Mouse (Mus musculus) midbrain, postnatal 0 days (tissue): ENCODE measurements around the gene Zic1. TPM values are rescaled to one million over a fixed set of nuclear protein-coding genes. Genes with fewer than 3 reads are reported as not detected.

Experiments used
- ATAC-seq: fragments of 200-750 bp; cut with Nextera tagmentation; 2 replicates; pipeline ENCODE4 v1.8.0; 2017; ENCODE audit warnings: moderate number of reproducible peaks, mild to moderate bottlenecking, moderate TSS enrichment, moderate library complexity; ENCODE audit not compliant: low FRiP score
- DNase-seq: peaks from one replicate; pipeline ENCODE4 v3.0.0-alpha.2; 2015; ENCODE audit warnings: low spot score
- H3K27ac ChIP-seq: fragments of 300-500 bp; sonication (generic); 2 replicates; pipeline ENCODE4 v1.5.1; 2014; ENCODE audit warnings: low read depth, mild to moderate bottlenecking, low read length, mixed read lengths
- H3K27me3 ChIP-seq: fragments of 300-500 bp; sonication (generic); 2 replicates; pipeline ENCODE4 v1.6.1; 2014; ENCODE audit warnings: low read length, control low read depth, mixed read lengths; ENCODE audit not compliant: insufficient read depth
- H3K36me3 ChIP-seq: fragments of 300-500 bp; sonication (generic); 2 replicates; pipeline ENCODE4 v1.6.1; 2014; ENCODE audit warnings: low read length, control low read depth, mixed read lengths; ENCODE audit not compliant: insufficient read depth
- H3K4me1 ChIP-seq: fragments of 300-500 bp; sonication (generic); 2 replicates; pipeline ENCODE4 v1.6.1; 2014; ENCODE audit warnings: mild to moderate bottlenecking, control low read depth, antibody characterized with exemption, low read length, mixed read lengths; ENCODE audit not compliant: insufficient read depth
- H3K4me2 ChIP-seq: fragments of 300-500 bp; sonication (generic); 2 replicates; pipeline ENCODE4 v1.6.1; 2014; ENCODE audit warnings: low read depth, mild to moderate bottlenecking, low read length, mixed read lengths; ENCODE audit not compliant: poor library complexity, severe bottlenecking
- H3K4me3 ChIP-seq: fragments of 300-500 bp; sonication (generic); 2 replicates; pipeline ENCODE4 v1.5.1; 2014; ENCODE audit warnings: low read depth, mild to moderate bottlenecking, low read length, moderate library complexity
- H3K9ac ChIP-seq: fragments of 300-500 bp; sonication (generic); replicated peaks from 2 replicates; pipeline ENCODE4 v1.6.1; 2014; ENCODE audit warnings: mild to moderate bottlenecking, low read length, moderate library complexity, mixed read lengths; ENCODE audit not compliant: poor library complexity, severe bottlenecking
- H3K9me3 ChIP-seq: fragments of 300-500 bp; sonication (generic); 2 replicates; pipeline ENCODE4 v1.6.1; 2016; ENCODE audit warnings: low read length, control low read depth
- CTCF ChIP-seq: IDR thresholded peaks from 2 replicates; pipeline ENCODE4 v1.5.1; 2016; ENCODE audit warnings: antibody characterized with exemption, mild to moderate bottlenecking
- WGBS: fragments of 180-500 bp; shearing (Covaris S2); extraction: QIAGEN DNeasy Blood & Tissue Kit; methylation state at CpG from one replicate; pipeline ENCODE4 v1.1.7; 2014; 5-methylcytosine and 5-hydroxymethylcytosine counted together
- polyA plus RNA-seq: library from polyadenylated mRNA; unstranded; fragments of >200 nt; fragmentation: Nextera tagmentation; extraction: Ambion mirVana; gene quantifications from 2 replicates; pipeline ENCODE4 v1.2.1, GENCODE M21; 2015
- total RNA-seq: library from RNA; depleted of rRNA; stranded (reverse); fragments of >200 nt; gene quantifications from 2 replicates; pipeline ENCODE4 v1.2.3, GENCODE M21; 2014

Zic1 gene
- total and polyA plus RNA-seq, 2 experiments from 2014 or later: 8.2 to 146 TPM

DNA sequence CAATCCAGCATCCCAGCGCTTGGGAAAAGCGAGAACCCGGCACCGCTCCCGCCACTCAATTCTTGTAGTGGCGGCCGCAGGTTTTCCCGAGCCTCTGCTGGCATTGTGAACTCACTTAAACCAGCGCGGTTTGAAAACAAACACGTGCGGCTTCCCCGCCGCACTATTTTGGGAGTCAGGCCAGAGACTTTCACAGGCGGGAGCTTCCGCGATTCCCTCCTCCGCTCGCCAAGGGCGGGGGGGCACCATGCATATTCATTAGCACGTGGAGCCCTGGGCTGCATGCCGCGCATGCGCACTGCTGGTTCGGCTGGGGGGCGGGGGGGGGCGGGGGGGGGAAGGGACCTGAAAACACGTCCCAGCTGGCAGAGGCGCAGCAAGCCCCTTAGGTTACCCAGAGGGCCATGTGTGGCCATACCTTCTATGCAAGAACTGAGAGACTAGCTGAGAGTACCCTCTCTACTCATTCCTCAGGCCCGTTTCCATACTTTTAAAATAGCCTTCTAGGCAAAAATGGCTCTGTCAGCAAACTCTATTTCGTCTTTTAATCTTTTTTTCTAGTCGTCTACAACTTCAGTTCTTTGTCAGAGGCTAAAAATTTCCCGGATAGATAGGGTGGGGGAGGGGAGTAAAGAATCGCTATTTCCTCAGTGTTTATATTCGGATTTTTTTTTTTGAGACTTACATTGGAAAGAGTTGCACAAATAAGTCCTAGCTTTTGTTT lies 9.8 kb downstream of the Zic1 start:
- Histone ChIP-seq H3K9ac (no peak overlapping the region), H3K4me1 (no peaks in the 10 kb centered on the region; the same call in 1 of the 2 replicates), H3K9me3 (no peaks in the 10 kb centered on the region), H3K27me3 (peaks cover 58% of the 10 kb centered on the region), H3K27ac (peak overlapping the region; percentile 51; the same call in 1 of the 2 replicates), H3K4me3 (peak overlapping the region; percentile 28), H3K4me2 (peak overlapping the region; percentile 47), H3K36me3 (no peaks in the 10 kb centered on the region)
- peak; percentile 95 for DNase-seq
- 2% methylated on average over 29 of the region's 35 CpGs for WGBS
- TF ChIP-seq CTCF: no peak
- peak; percentile 62 for ATAC-seq

DNA sequence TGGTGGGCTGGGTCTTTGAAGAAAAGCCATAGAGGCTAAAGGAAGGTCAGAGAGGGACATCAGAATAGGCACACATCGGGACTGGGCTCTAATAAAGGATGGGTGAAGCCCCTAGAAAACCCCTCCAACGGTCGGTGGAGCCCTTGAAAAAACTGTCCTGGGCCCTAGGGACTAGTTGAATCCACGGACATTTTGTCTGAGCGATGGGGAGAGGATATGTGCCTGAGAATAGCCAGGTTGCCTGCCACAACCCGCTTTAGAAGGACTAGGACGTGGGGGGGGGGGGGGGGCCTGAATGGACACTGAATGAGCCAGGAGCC lies 10.4 kb downstream of the Zic1 start:
- Histone ChIP-seq H3K9ac (no peak overlapping the region), H3K27me3 (peaks cover 62% of the 10 kb centered on the region)
- DNase-seq: peak; percentile 37

DNA sequence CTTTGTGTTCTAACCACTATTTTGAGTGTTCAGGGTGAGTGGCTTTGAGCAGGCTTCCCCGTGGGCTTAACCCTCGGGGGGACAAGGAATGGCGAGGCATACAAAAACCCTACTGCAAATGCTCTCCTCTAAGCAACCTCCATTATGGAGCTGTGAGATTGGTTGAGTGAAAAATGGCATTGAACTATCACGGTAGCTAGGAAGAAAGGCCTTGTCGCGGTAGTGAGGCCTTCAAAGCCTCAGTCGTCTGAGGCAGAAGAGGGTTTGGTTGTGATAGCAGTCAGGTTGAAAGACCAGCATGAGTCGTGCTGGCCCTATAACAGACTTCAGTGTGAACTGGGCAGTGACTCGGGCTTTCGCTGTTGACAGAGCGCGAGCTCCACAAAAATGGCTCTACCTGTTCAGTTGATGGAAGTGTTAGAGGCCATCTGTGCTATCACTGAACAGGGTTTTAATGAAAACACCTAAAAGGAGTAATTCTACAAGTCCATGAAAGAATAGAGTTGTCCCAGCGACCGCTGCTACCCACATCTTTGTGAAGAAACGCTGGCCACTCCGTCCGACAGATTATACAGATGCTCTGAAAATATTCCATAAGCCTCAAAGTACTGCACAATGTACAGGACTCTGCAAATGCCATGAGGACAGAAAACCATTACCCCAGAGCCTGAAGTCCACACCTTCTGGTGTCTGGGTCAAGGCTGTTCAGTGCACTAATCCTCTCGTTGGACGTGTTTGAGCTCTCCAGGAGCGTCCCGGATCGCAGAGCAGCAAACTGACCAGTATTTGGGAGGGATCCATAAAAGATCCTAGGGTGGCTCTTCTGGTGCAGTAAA lies 11.0 kb downstream of the Zic1 start:
- no peak overlapping the region for H3K9ac ChIP-seq
- no peaks in the 10 kb centered on the region for H3K36me3 ChIP-seq
- no peak for TF ChIP-seq CTCF
- H3K9me3 ChIP-seq: no peaks in the 10 kb centered on the region
- H3K27ac ChIP-seq: peak overlapping the region; percentile 60
- peak; percentile 54 for DNase-seq
- H3K4me1 ChIP-seq: no peaks in the 10 kb centered on the region; the same call in 1 of the 2 replicates
- H3K27me3 ChIP-seq: peaks cover 64% of the 10 kb centered on the region
- H3K4me2 ChIP-seq: peak overlapping the region; percentile 47
- H3K4me3 ChIP-seq: no peak overlapping the region; the same call in 1 of the 2 replicates
- WGBS: 23% methylated on average over 22 of the region's 22 CpGs
- no peak for ATAC-seq

More for the DNA sequence above, 10.4 kb downstream of the Zic1 start:
- peak overlapping the region; percentile 28 for H3K4me3 ChIP-seq
- 3% methylated on average over 7 of the region's 7 CpGs for WGBS
- no peak for ATAC-seq
- H3K36me3 ChIP-seq: no peaks in the 10 kb centered on the region
- no peak for TF ChIP-seq CTCF
- no peaks in the 10 kb centered on the region for H3K9me3 ChIP-seq
- H3K4me2 ChIP-seq: peak overlapping the region; percentile 47
- no peaks in the 10 kb centered on the region; the same call in 1 of the 2 replicates for H3K4me1 ChIP-seq
- H3K27ac ChIP-seq: peak overlapping the region; percentile 51; the same call in 1 of the 2 replicates

DNA sequence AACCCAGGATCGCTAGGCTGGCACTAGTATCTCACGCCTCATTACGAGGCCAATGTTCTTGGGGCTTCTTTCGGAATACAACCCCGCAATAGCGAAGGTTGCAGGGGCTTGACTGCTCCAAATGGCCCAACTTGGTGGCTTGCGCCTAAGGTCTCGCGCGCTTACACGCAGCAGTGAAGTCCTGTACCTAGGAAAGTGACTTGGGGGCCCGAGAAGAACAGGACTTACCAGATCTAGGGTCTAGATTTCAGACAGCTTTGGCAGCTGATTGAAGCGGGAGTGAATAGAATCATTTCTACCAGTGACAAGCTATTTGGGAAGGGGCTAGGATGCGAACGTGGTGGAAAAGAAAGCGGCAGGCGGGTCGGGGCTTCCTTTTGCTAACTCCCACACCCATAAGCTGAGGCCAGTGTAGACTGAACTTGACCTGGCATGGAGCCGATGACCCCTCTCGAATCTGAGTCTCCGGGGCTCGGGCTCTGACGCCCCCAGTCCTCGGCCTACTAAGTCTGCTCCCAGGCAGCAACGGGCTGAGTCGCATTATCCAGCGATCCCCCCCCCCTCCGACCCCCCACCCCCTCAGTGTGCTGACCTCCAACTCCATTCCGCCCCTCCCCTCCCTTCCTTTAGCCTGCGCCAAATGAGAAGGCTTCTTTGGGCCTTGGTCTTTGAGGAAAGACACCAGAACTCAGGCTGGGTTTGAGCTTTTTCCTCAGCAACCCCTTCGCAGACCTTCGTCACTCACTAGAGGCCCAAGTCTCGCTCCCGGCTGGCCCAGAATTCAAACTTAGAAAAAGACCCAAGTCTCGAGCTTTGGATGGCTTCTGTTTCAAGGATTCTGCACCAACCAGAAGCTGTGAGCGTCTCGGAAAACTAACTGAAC lies 11.8 kb downstream of the Zic1 start:
- H3K9ac ChIP-seq: 0 out of 2 replicates have a peak overlapping the region, but pooled peaks have one; percentile 33
- peaks cover 59% of the 10 kb centered on the region for H3K27me3 ChIP-seq
- no peaks in the 10 kb centered on the region for H3K9me3 ChIP-seq
- no peaks in the 10 kb centered on the region for H3K36me3 ChIP-seq
- WGBS: 14% methylated on average over 37 of the region's 37 CpGs
- H3K4me2 ChIP-seq: peak overlapping the region; percentile 33
- no peak for TF ChIP-seq CTCF
- peak overlapping the region; percentile 1; the same call in 1 of the 2 replicates for H3K4me3 ChIP-seq
- ATAC-seq (peak; percentile 20; the same call in 1 of the 2 replicates), DNase-seq (peak; percentile 58)
- no peaks in the 10 kb centered on the region; the same call in 1 of the 2 replicates for H3K4me1 ChIP-seq
- H3K27ac ChIP-seq: peak overlapping the region; percentile 60

DNA sequence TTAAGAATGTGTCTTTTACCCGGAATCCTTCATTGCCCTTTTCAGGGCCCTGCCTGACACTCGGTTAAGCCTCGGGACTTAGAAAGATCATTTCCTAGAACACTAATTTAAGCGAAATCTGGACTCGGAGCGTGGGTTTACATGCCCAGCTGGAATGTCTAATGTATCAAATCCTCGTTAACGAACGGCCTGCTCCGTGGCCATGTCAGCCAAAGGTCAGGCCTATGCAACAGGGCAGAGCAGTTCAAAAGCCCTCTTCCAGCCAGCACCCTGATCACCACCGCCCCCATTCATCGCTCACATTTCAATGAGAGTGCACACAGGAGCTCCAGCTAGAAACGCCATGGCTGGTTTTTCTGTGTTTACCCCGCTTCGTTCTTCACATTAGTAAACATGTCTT lies 12.8 kb downstream of the Zic1 start:
- ATAC-seq (no peak), DNase-seq (peak; percentile 63)
- Histone ChIP-seq H3K4me1 (no peaks in the 10 kb centered on the region; the same call in 1 of the 2 replicates), H3K27ac (peak overlapping the region; percentile 20; the same call in 1 of the 2 replicates), H3K27me3 (peaks cover 55% of the 10 kb centered on the region), H3K36me3 (no peaks in the 10 kb centered on the region), H3K4me3 (no peak overlapping the region), H3K9me3 (no peaks in the 10 kb centered on the region), H3K9ac (0 out of 2 replicates have a peak overlapping the region, but pooled peaks have one; percentile 24), H3K4me2 (peak overlapping the region; percentile 19)
- WGBS: 8% methylated on average over 15 of the region's 15 CpGs
- TF ChIP-seq CTCF: no peak
